Mouse (Mus musculus): ENCODE data around the gene Cdx4. TPM values are rescaled to one million over a fixed set of nuclear protein-coding genes. Genes with fewer than 3 reads are reported as not detected.

Cdx4 gene
- total RNA-seq, 2 experiments from 2014 or later = not detected

DNA sequence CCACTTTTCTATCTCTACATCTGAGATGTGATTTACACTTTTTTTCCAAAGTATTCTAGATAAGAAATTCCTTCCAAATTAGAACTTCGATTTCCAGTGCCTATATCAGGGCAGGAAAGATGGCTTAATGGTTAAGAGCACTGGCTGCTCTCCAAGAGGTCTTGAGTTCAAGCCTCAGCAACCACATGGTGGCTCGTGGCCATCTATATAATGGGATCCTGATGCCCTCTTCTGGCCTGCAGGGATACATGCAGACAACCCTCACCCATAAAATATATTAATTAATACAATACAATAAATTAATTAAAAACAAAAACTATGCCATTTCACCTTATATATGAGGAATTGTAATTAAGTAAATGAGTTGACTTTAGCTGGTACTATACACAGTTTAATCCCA lies 50.0 kb downstream of the Cdx4 start:
- DNase-seq (ENCODE audit: extremely low spot score in 1 of 2, low spot score in 2 of 2) = no peak

DNA sequence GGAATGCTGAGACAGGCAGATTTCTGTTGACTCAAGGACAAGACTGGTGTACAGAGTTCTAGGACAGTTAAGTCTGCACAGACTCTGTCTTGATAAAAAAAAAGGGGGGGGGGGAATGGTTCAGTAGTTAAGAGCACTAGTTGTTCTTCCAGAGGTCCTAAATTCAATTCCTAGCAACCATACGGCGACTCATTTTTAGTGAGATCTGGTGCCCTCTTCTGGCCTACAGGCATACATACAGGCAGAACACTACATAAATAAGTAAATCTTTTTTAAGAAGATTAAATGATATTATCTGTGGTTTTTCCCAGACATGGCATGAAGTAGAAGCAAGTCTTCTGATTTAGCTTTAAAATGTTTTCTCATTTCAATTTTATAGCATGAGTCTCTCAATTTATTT lies 50.4 kb downstream of the Cdx4 start:
- intact Hi-C loops (cut with DNase I) = loop anchor here (5.0 kb wide), 1 partner anchor 109 kb away; no protein-coding TSS in a partner anchor
- no peak for DNase-seq (ENCODE audit: extremely low spot score in 1 of 2, low spot score in 2 of 2)

More for the DNA sequence above, 50.0 kb downstream of the Cdx4 start:
- intact Hi-C loops (cut with DNase I) = loop anchor here (5.0 kb wide), 1 partner anchor 109 kb away; no protein-coding TSS in a partner anchor

DNA sequence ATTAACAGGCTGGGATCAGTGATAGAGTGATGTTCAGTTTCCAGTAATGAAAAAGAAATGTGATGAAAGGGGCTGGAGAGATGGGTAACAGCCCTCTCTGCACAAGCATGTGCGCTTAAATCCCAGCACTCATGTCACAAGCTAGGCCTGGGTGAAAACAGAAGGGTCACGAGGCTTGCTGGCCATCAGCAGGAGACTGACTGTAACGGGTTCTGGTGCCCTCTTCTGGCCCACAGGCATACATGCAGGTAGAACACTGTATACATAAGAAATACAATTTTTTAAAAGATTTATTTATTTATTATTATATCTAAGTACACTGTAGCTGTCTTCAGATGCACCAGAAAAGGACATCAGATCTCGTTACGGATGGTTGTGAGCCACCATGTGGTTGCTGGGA lies 53.1 kb downstream of the Cdx4 start:
- DNase-seq (ENCODE audit: extremely low spot score in 1 of 2, low spot score in 2 of 2) = peak in 1 of 2 experiments; percentile 22
- intact Hi-C loops (cut with DNase I) = loop anchor here (5.0 kb wide), 1 partner anchor 112 kb away; no protein-coding TSS in a partner anchor

Other genes with a start within 250 kb of the Cdx4 start
- 10 to 100 TPM; 80.0 to 82.2 TPM for gene Nap1l2, start 134.8 kb upstream of the Cdx4 start, total RNA-seq (2021)
- 1 to 10 TPM; 8.3 TPM for gene Chic1, start 35.1 kb downstream of the Cdx4 start, total RNA-seq (2021)
- gene Tsx, start 93.1 kb downstream of the Cdx4 start, total RNA-seq (2021) = under 1 TPM in 1 of 2 experiments, not detected in 1; 0.45 TPM
- gene Gm26992, start 100.6 kb downstream of the Cdx4 start, total RNA-seq (2021) = not detected